Mouse (Mus musculus) ZHBTc4 (cell line): ENCODE data around the gene Mettl5.
"Not testable (repeated sequence)": the region's sequence is repeated elsewhere in the genome, so short reads cannot be mapped to it uniquely, and the experiment has no call there.

Experiments used
- DNase-seq: peaks from one replicate; pipeline ENCODE4 v3.0.0-alpha.2; 2011; ENCODE audit warnings: low read depth, low spot score

Mettl5 gene

GRCm38 (mm10) chr2:69885451-69886305 is at the start of gene Mettl5:
Gene Mettl5 (minus strand): TSS chr2:69885615.
- DNase-seq, result peak; percentile 93

GRCm38 (mm10) chr2:69924943-69925342 is 39.5 kb upstream of the Mettl5 start:
- peak; percentile 11 for DNase-seq

GRCm38 (mm10) chr2:69917301-69917700 is 31.9 kb upstream of the Mettl5 start:
- DNase-seq, result no peak

- DNase-seq, result no peak
Observed at GRCm38 (mm10) chr2:69912801-69913200, 27.4 kb upstream of the Mettl5 start.

GRCm38 (mm10) chr2:69907394-69907793 is 22.0 kb upstream of the Mettl5 start:
- DNase-seq, result not testable (repeated sequence)

- DNase-seq, result no peak
Observed at GRCm38 (mm10) chr2:69903541-69903940, 18.1 kb upstream of the Mettl5 start.

GRCm38 (mm10) chr2:69897618-69898575 is 12.5 kb upstream of the Mettl5 start:
- DNase-seq, result no peak

GRCm38 (mm10) chr2:69897039-69897617 is 11.7 kb upstream of the Mettl5 start, which contains the start of gene Ubr3:
Gene Ubr3 (plus strand): TSS chr2:69897246.
- DNase-seq, result peak; percentile 97

- DNase-seq, result no peak
Observed at GRCm38 (mm10) chr2:69896224-69896581, 10.8 kb upstream of the Mettl5 start.

- peak; percentile 66 for DNase-seq
Observed at GRCm38 (mm10) chr2:69895502-69896223, 10.2 kb upstream of the Mettl5 start.

GRCm38 (mm10) chr2:69893891-69894290 is 8.5 kb upstream of the Mettl5 start:
- no peak for DNase-seq

- peak; percentile 77 for DNase-seq
Observed at GRCm38 (mm10) chr2:69893145-69893544, 7.7 kb upstream of the Mettl5 start.

- DNase-seq, result no peak
Observed at GRCm38 (mm10) chr2:69890843-69891242, 5.4 kb upstream of the Mettl5 start.

- peak; percentile 69 for DNase-seq
Observed at GRCm38 (mm10) chr2:69888957-69889356, 3.5 kb upstream of the Mettl5 start.

- DNase-seq, result no peak
Observed at GRCm38 (mm10) chr2:69885050-69885449, 365 bp downstream of the Mettl5 start.

GRCm38 (mm10) chr2:69884581-69884980 is 834 bp downstream of the Mettl5 start:
- no peak for DNase-seq

GRCm38 (mm10) chr2:69883990-69884391 is 1.4 kb downstream of the Mettl5 start:
- no peak for DNase-seq

- no peak for DNase-seq
Observed at GRCm38 (mm10) chr2:69862117-69862657, 23.2 kb downstream of the Mettl5 start.

- DNase-seq, result peak; percentile 96
Observed at GRCm38 (mm10) chr2:69861485-69862091, 23.8 kb downstream of the Mettl5 start, which contains the start of gene Ssb. Gene Ssb (plus strand): TSS chr2:69861562.

- no peak for DNase-seq
Observed at GRCm38 (mm10) chr2:69860972-69861452, 24.4 kb downstream of the Mettl5 start.
